Mouse (Mus musculus) spleen, embryonic (tissue): ENCODE results near the gene Ly86.

Experiments
- CTCF ChIA-PET: fragments of 350-600 bp; sonication (Branson Sonifier 250); formaldehyde crosslinking; loops from one replicate; lab custom pipeline; 2022; lab: Charles Lee

Ly86 gene

GRCm38 (mm10) chr13:37349051-37349450 is 4.0 kb downstream of the Ly86 start:
- CTCF ChIA-PET: no interaction called here

GRCm38 (mm10) chr13:37353016-37353415 is 8.0 kb downstream of the Ly86 start:
- CTCF ChIA-PET: no interaction called here

- CTCF ChIA-PET: no interaction called here
These were observed 8.9 kb downstream of the Ly86 start for GRCm38 (mm10) chr13:37353868-37354267.

- CTCF ChIA-PET: no interaction called here
These were observed 9.4 kb downstream of the Ly86 start for GRCm38 (mm10) chr13:37354432-37354831.

GRCm38 (mm10) chr13:37355642-37356331 is 10.8 kb downstream of the Ly86 start:
- CTCF ChIA-PET: no interaction called here

- CTCF ChIA-PET: no interaction called here
These were observed 11.5 kb downstream of the Ly86 start for GRCm38 (mm10) chr13:37356549-37356948.

- CTCF ChIA-PET: no interaction called here
These were observed 13.1 kb downstream of the Ly86 start for GRCm38 (mm10) chr13:37358112-37358511.

GRCm38 (mm10) chr13:37361249-37361648 is 16.2 kb downstream of the Ly86 start:
- CTCF ChIA-PET: no interaction called here

- CTCF ChIA-PET: interaction anchor here (0.6 kb wide), 1 partner anchor 791 kb away, joined by 3 read pairs; no protein-coding TSS in a partner anchor
These were observed 19.3 kb downstream of the Ly86 start for GRCm38 (mm10) chr13:37364351-37364750.

GRCm38 (mm10) chr13:37376411-37376810 is 31.4 kb downstream of the Ly86 start:
- CTCF ChIA-PET: no interaction called here

GRCm38 (mm10) chr13:37388222-37389202 is 43.5 kb downstream of the Ly86 start:
- CTCF ChIA-PET: interaction anchor here (0.7 kb wide), 1 partner anchor 83 kb away, joined by 13 read pairs; no protein-coding TSS in a partner anchor

- CTCF ChIA-PET: no interaction called here
These were observed 44.3 kb downstream of the Ly86 start for GRCm38 (mm10) chr13:37389296-37389695.

GRCm38 (mm10) chr13:37398791-37399190 is 53.8 kb downstream of the Ly86 start:
- CTCF ChIA-PET: no interaction called here

- CTCF ChIA-PET: no interaction called here
These were observed 54.3 kb downstream of the Ly86 start for GRCm38 (mm10) chr13:37399340-37399739.

GRCm38 (mm10) chr13:37402421-37402820 is 57.4 kb downstream of the Ly86 start:
- CTCF ChIA-PET: no interaction called here

- CTCF ChIA-PET: no interaction called here
These were observed 58.7 kb downstream of the Ly86 start for GRCm38 (mm10) chr13:37403708-37404107.

GRCm38 (mm10) chr13:37415696-37416095 is 70.7 kb downstream of the Ly86 start:
- CTCF ChIA-PET: no interaction called here

- CTCF ChIA-PET: no interaction called here
These were observed 78.4 kb downstream of the Ly86 start for GRCm38 (mm10) chr13:37423416-37423815.

GRCm38 (mm10) chr13:37424904-37425303 is 79.9 kb downstream of the Ly86 start:
- CTCF ChIA-PET: no interaction called here

GRCm38 (mm10) chr13:37425406-37425805 is 80.4 kb downstream of the Ly86 start:
- CTCF ChIA-PET: no interaction called here

- CTCF ChIA-PET: interaction anchor here (0.6 to 0.7 kb wide), 2 partner anchors 29 to 549 kb away, joined by 3 read pairs; no protein-coding TSS in a partner anchor
These were observed 81.7 kb downstream of the Ly86 start for GRCm38 (mm10) chr13:37426578-37427336.

- CTCF ChIA-PET: no interaction called here
These were observed 83.5 kb downstream of the Ly86 start for GRCm38 (mm10) chr13:37428496-37428895.
